Mouse (Mus musculus) left cerebral cortex, adult 2 months (tissue): Measurements from ENCODE around the gene Arf3. TPM values are rescaled to one million over a fixed set of nuclear protein-coding genes. Genes with fewer than 3 reads are reported as not detected.

Experiments
- DNase-seq, 2 experiments: peaks; one replicate each; pipeline ENCODE4 v3.0.0; 2021 to 2022; ENCODE audit warnings: low spot score in 2 of 2, mixed read lengths in 1 of 2; ENCODE audit errors: extremely low spot score in 1 of 2
- H3K27ac ChIP-seq: fragments of 200-600 bp; 2 replicates; pipeline ENCODE4 v1.8.1; 2022
- H3K4me3 ChIP-seq: fragments of 200-600 bp; 2 replicates; pipeline ENCODE4 v1.8.1; 2022
- CTCF ChIP-seq: fragments of 200-600 bp; IDR thresholded peaks from 2 replicates; pipeline ENCODE4 v1.8.1; 2022; ENCODE audit warnings: antibody characterized with exemption, mild to moderate bottlenecking, moderate library complexity
- intact Hi-C: fragments of 180-260 bp; cut with DNase I; formaldehyde crosslinking; loops from one replicate; pipeline ENCODE4 v1.15.1; 2025
- total RNA-seq, 2 experiments: library from RNA; stranded (reverse); gene quantifications; 2 replicates each; pipeline ENCODE4 v1.2.3; 2021

Gene Arf3
- total RNA-seq, 2 experiments from 2014 or later = 749 to 756 TPM

GRCm38 (mm10) chr15:98728366-98728765 lies 34.6 kb downstream of the Arf3 start:
- intact Hi-C loops = no loop called here
- no peak for TF ChIP-seq CTCF
- peak overlapping the region; percentile 54; the same call in 1 of the 2 replicates for H3K4me3 ChIP-seq
- no peak overlapping the region for H3K27ac ChIP-seq
- no peak for DNase-seq

DNA sequence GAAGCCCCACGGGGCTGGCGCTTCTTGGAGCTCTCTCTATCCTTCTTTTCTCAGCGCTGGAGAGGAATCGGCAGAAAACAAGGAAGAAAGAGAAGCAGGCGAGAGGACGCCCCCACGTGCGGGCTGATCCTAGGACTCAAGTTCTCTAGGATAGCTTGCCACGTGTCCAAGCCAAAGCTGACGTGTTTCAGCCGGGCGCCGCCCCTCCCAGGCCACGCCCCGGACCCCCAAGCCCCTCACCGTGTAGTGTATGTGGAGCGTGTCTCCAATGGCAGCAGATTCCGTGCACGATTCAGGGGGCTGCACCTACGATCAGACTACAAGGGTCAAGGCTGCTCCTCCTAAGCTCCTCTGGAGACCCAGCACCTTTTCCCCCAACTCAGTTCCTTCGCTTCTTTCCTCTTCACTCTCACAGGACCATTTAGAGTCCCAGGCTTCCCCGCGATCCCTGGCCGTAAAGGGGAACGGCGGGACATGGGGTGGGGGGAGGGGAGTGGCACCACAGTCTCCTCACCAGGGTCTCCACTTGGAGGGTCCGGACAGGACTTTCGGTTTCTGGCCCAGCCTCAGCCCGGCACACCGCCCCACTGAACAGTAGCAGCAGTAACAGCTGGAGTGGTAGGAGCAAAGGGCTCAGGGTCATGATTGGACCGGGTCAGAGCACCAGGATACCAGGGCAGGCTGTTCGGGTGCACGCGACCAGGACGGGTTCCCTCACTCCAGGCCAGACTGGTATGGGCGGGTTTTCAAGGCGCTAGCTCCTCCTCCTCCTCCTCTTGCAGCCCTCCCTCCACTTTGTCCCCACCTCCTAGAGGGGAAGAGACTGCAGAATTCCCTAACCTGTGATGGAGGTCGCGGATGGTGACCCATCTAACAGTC lies 35.3 kb downstream of the Arf3 start, which contains the start of gene Fkbp11:
Gene Fkbp11 (minus strand): TSS at position 756 of the 879 bp plus-strand sequence.
- TF ChIP-seq CTCF = no peak
- intact Hi-C loops = no loop called here
- no peak for DNase-seq
- no peak within 1 kb of the TSS for H3K27ac ChIP-seq
- H3K4me3 ChIP-seq = peak within 1 kb of the TSS; percentile 54

- DNase-seq = no peak
- intact Hi-C loops = no loop called here
- Histone ChIP-seq H3K4me3 (peak overlapping the region; percentile 54), H3K27ac (no peak overlapping the region)
- TF ChIP-seq CTCF = no peak
Observed at GRCm38 (mm10) chr15:98726746-98727145, 36.3 kb downstream of the Arf3 start.

- Histone ChIP-seq H3K27ac (no peak overlapping the region), H3K4me3 (no peak overlapping the region)
- no peak for DNase-seq
- TF ChIP-seq CTCF = no peak; the same call in none of the 2 replicates
- intact Hi-C loops = no loop called here
Observed at GRCm38 (mm10) chr15:98726079-98726478, 36.9 kb downstream of the Arf3 start.

- intact Hi-C loops = no loop called here
- DNase-seq = no peak
- TF ChIP-seq CTCF = no peak
- Histone ChIP-seq H3K27ac (no peak overlapping the region), H3K4me3 (no peak overlapping the region)
Observed at GRCm38 (mm10) chr15:98724441-98724840, 38.6 kb downstream of the Arf3 start.

DNA sequence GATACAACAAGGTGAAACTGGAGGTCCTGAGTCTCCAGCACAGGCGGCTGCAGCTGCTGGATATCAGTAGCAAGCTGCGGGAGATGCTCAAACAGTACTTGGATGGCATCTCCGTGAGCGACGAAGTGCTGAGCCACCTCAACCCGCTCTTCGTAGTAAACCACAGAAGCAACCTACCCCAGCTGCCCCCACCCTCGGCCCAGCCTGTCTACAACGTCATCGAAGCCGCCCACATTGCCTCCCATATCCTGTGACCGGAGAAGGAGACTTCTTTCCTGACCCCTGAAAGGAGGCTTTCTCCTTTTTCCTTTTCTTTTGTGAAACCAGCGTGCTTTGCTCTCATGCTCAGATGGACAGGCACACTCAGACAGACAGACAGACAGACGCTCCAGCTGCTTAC lies 40.2 kb downstream of the Arf3 start:
- no peak for TF ChIP-seq CTCF
- intact Hi-C loops = no loop called here
- no peak for DNase-seq

DNA sequence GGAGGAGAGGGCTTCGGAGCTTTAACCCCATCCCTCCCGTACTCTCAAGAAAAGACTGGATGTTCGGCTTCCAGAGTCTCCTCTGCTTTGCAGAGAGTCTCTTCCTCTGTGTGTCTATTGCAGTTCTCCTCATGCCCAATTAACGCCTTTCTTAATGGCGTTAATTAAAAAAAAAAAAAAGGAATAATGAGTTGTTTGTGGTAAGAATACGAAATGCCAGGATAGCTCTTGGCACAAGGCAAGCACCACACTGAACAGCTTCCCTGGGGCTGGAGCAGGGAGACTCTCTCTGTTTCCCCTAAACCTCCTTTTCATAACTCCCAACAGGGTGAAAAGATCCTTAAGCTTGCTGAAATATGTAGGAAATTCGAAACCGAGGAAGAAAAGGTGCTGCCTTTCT lies 40.8 kb downstream of the Arf3 start:
- no peak overlapping the region for H3K27ac ChIP-seq
- TF ChIP-seq CTCF = no peak
- H3K4me3 ChIP-seq = no peak overlapping the region
- DNase-seq = no peak
- intact Hi-C loops = no loop called here

More for the DNA sequence above, 40.2 kb downstream of the Arf3 start:
- H3K4me3 ChIP-seq = no peak overlapping the region
- H3K27ac ChIP-seq = no peak overlapping the region

GRCm38 (mm10) chr15:98717301-98717700 lies 45.7 kb downstream of the Arf3 start:
- intact Hi-C loops = no loop called here
- TF ChIP-seq CTCF = no peak
- no peak overlapping the region for H3K4me3 ChIP-seq

GRCm38 (mm10) chr15:98714230-98714652 lies 48.8 kb downstream of the Arf3 start:
- no peak for DNase-seq
- H3K4me3 ChIP-seq = no peak overlapping the region
- intact Hi-C loops = no loop called here

More at GRCm38 (mm10) chr15:98717301-98717700, 45.7 kb downstream of the Arf3 start:
- no peak for DNase-seq
- no peak overlapping the region for H3K27ac ChIP-seq

DNA sequence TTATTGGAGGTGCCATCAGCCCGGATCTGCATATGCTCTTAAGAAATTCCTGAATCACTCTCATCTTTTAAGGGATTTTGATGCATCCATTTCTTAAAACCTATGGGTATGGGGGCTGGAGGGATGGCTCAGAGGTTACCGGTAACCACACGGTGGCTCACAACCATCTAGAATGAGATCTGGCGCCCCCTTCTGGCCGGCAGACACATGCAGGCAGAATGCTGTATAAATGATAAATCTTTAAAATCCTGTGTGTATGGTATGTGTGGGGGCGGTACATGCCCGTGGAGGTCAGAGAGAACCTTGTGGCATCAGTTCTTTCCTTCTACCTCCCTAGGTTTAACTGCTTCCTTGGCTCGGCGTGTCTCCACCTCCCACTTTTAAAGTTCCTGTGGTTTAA lies 52.6 kb downstream of the Arf3 start:
- no peak overlapping the region for H3K27ac ChIP-seq
- DNase-seq = peak; percentile 65 to 78
- H3K4me3 ChIP-seq = 0 out of 2 replicates have a peak overlapping the region, but pooled peaks have one; percentile 16
- peak; percentile 89 for TF ChIP-seq CTCF
- intact Hi-C loops = no loop called here

More at GRCm38 (mm10) chr15:98714230-98714652, 48.8 kb downstream of the Arf3 start:
- H3K27ac ChIP-seq = no peak overlapping the region
- no peak for TF ChIP-seq CTCF

DNA sequence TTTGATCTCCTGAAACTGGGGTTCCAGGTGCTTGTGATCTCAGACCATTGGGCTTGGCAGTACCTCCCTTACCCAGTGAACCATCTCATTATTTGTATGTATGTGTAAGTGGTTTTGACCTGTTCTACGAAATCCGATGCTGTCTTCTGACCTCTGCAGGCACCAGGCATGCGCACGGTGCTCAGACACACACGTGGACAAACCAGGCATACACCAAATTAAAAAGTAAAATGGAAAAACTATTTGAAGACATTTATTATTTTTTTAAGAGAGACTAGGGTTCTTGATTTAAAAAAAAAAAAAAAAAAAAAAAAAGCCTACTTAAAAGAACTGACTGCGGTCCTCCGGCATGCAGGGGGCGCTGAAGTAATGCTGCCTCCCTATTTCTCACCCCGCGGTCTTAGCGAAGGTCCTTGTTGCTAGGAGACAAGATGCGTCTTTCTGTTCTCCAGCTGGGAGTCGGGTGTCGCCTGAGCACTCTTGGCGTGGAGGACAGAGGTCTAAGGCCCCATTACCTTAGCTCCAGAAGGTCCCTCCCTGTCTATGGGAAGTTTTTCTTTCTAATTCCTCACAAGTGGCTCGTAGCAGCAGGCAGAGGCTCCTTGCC lies 55.1 kb downstream of the Arf3 start, which contains the start of gene Ccdc65:
Gene Ccdc65 (plus strand): TSS at position 442 of the 607 bp plus-strand sequence.
- intact Hi-C loops = no loop called here
- TF ChIP-seq CTCF = peak; percentile 77
- Histone ChIP-seq H3K27ac (peak within 1 kb of the TSS; percentile 47), H3K4me3 (peak within 1 kb of the TSS; percentile 68)
- DNase-seq = peak; percentile 84 to 85

DNA sequence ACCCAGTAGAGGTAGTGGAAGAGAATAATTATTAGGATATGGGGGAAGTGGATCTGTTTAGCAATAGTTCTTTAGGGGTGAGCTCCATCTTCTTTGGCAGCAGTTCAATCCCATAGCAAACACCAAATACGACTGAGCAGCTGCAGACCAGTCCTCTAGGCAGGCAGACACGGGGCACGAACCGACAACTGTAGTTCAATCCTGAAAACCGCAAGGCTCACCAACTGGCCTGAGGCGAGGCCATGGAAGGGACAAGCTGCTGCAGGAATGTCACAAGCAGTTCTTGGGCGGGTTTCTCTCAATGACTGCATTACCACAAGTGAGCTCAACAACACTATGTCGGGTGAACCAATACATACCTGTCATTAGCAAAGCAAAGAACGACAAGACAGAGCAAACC lies 58.7 kb downstream of the Arf3 start:
- DNase-seq = no peak
- TF ChIP-seq CTCF = no peak

More for the DNA sequence above, 58.7 kb downstream of the Arf3 start:
- Histone ChIP-seq H3K4me3 (no peak overlapping the region), H3K27ac (no peak overlapping the region)
- intact Hi-C loops = no loop called here
